Mouse (Mus musculus) hindlimb bud, embryonic 11.5 days (tissue): Measurements from ENCODE around the gene Capza1.

Experiments
- DNase-seq: peaks from one replicate; pipeline ENCODE4 v3.0.0-alpha.2; 2012; ENCODE audit warnings: low read depth, low spot score; ENCODE audit errors: extremely low spot score

Capza1 gene

DNA sequence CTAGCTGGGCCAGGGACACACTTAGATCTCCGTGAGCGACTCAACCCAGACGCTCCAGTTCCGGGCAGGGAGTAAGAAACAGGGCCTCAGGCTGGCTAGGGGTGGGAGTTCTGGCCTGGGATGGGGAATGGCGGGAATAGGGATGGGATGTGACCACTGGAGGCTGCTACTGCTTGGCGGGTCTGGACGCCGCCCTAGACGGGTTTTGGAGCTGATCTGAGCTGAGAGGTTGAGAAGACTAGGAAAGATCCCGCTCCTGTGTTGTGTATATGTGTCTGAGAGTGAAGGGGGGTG, 75.0 kb downstream of the Capza1 start:
- no peak for DNase-seq

DNA sequence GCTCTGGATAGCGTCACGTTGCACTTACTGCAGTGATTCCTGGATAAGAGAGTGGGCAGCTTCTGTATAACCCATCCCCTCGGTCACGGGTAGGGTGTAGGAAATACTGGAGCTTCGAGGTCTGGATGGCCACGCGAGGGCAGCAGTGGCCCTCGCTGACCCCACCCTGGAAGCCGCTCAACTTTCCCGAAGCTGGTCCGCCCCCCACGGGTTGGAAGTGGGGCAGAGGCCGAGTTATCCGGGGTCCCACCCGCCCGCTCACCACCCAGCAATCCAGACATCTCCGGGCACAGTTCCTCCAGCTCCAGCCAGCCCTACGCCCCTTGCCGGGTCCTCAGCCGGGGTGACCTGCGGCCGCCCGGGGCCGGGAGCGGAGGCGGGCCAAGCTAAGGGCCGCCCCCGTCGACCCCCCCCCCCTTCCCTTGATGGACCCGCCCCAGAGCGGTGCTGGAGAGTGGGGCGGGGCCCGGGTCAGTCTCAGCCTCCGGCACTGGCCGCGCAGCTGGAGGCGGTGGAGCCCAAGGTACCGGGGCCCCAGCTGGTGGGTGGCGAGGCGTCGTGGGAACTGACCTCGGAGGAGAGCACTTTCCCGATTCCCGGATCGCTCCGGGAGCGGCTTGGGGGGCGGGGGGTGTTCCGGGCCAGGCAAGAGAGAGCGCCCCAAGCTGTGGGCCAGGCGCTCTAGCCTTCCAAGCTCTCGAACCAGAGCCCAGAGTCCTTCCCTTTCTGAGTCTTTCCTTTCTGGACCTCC, 75.6 kb downstream of the Capza1 start:
- DNase-seq, result no peak

DNA sequence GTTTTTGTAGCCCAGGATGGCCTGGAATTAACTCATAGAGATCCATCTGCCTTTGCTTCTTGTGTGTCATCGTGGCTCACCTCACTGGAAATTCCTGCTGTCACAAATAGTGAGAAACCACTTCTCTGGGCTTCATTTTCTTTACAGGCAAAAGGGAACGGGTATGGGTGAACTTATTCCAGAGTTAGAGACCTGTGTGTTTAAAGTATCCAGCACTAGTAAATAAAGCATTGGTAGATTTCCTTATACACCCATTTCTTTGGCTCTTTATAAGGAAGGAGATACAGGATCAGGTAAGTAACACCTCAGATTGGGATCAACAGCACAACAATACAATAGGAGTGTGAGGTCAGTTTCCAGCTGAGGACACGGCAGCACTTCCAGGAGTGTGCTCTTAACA, 76.2 kb downstream of the Capza1 start, which contains the start of gene Rhoc:
Gene Rhoc (plus strand): TSS at position 301 of the 400 bp plus-strand sequence.
- DNase-seq, result no peak

DNA sequence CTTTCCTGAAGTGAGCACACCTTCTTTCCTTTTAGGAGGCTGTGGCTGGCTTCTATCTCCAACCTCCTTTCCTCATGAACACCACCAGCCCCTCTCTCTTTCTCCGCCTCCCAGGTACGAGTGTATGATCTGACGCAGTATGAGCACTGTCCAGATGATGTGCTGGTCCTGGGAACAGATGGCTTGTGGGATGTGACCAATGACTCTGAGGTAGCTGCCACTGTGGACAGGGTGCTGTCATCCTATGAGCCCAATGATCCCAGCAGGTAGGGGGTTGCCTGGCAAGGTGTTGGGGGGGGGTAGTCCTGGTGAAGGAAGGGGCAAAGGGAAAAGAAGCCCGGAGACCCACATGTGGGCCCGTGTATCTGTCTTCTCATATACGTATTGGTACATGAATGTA, 79.0 kb downstream of the Capza1 start:
- DNase-seq, result no peak

DNA sequence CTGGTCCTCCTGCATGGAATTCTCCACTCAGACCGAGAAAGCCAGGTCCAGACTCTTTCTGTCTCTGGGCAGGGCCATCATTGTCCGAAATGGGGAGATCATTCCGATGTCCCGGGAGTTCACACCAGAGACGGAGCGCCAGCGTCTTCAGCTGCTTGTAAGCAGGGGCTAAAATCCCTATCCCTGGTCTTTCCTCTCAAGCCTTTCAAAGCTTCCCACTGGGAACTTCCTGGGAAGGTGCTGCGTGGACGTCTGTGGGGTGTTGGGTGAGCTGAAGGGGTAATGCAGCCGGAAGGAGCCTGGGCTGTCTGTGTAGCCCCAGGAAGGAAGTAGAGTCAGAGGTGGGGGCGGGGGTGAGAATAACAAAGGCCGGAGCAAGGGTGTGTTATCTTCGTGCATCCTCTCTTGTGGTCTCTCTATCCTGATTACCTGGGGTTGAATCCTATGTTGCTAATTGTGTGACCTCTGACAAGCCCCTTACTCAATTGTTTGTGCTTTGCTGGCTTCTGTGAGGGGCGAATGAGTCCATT, 80.3 kb downstream of the Capza1 start:
- DNase-seq, result no peak

DNA sequence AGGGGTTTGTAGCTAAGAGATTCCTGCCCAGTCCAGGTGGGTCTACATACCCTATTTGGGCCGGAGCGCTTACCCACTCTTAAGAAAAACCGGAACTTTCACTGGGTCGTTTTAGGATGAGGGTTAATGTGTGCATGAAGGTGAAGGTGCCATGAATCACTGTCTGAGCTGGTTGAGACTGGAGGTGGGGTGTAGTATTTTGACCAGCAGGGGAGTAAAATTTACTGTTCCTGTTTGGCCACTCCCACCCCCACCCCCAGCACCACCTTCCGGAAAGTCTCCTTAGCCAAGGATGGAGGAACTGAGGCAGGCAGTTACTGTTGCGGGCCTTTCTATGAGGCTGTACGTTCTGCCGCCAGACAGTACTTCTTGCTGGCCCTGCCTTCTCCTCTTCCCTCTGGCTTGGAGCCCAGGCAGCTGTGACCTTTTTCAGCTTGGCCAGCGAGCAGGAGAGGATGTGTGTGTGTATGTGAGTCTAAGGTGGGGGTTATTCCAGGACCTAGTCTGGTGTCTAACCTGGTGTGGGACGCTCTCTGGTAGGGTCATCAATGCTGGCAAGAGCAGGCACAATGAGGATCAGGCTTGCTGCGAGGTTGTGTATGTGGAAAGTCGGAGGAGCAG, 82.1 kb downstream of the Capza1 start:
- no peak for DNase-seq

DNA sequence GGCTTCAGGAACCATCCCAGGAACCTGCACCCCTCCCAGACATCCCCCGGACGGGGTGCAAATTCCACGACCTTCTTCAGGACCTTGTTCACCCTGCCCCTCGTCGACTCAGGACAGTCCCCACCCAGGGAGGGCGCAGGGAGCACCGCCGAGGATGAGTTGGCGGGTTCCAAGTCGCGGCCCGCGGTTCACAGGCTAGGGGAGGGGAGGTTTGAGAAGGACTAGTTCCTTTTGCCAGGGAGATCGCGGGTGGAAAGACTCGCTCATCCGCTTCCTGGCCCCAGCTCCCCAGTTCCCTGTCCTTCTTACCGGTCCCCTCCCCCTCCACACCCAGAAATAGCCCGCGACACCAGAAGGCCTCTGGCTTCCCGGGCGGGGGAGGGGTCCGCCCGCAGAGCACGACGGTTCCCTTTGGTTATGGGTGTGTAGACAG, 82.8 kb downstream of the Capza1 start, which contains the start of gene Fam19a3:
Gene Fam19a3 (minus strand): TSS at position 370 of the 433 bp plus-strand sequence.
- no peak for DNase-seq

DNA sequence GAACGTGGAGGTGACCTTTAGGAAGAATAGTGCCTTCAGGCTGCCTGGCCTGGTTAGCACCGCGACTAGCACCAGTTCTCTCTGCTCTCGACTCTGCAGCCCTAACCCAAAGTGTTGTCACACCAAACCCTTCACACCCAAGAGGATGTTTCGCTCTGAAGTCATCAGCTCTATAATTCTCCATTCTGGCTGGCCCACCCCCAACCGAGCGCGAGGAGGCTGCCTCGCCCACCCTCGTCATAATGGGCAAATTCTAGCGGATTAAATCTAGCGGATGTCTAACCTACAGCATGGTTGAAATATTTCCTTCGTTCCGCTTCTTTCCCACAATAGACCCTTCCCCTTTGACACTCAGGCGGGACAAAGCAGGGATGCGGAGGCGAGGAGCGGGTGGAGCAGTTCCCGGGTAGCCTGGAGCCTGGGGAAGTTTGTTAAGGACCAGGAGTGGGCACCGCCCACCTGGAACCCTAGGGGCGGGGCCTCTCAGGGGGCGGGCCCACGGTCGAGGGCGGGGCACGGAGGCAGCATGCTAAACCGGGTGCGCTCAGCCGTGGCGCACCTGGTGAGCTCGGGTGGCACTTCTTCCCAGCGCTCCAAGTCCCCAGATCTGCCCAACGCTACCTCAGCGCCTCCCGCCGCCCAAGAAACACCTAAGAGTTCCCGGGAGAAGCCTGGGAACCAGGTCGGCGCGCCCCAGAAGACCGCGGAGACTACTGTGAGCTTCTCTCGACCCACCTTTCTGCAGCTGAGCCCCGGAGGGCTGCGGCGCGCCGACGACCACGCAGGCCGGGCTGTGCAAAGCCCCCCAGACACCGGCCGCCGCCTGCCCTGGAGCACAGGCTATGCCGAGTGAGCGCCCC, 83.5 kb downstream of the Capza1 start, which contains the start of gene Ppm1j:
Gene Ppm1j (plus strand): TSS at position 496 of the 860 bp plus-strand sequence.
- DNase-seq, result no peak

DNA sequence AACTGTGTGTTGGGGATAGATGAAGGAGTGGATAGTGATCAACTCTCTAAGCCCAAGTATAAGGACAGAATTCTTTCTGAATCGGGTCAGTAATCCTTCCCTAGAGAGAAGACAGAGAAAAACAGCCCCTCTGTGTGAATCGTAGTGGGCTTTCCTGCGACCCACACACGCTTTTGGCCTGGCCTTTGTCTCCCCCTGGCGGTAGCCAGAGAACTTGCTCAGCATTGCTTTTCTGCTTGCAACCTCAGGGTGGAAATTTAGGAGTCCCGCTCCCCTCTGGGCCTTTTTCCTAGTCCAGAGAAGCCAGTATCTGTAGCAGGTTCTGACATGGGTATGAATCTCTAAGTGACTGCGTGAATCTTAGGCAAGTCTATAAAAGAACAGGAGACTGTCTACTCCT, 84.4 kb downstream of the Capza1 start:
- peak; percentile 81 for DNase-seq

DNA sequence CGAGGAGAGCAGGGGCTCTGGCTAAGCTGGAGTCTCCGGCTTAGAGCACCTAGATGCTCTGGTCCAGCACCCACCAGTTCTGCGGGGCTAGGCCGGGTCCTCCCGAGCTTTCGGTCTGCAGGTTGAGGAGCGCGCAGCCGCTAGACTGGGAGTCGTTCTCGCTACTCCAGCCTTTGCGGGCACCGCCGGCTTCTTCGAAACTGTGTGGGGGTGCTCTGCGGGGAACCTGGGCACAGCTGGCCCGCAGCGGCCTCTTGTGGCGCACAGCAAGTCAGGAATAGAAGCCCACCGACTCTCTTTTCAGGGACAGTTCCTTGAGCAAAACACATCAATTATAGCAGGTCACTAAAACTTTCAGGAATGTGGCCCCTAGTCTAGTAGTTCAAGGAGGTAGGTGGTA, 87.0 kb downstream of the Capza1 start:
- no peak for DNase-seq

DNA sequence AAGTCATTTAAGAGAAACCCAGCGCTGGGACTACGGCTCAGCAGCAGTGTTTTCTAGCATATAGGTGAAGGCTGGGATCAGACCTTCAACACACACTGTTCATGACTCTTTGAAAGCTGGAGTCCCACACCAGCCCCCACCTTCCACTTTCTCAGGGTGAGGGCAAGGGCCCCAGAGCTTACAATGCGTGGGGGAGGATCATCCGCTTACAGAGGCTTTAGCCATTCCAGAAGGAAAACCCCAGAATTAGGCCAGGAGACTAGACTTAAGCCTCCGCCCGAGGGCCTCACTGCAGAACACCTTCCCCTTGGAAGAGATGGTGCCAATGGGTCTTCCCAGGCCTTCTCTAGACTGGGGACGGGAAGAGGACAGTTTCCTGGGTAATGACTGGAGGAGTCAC, 91.0 kb downstream of the Capza1 start:
- DNase-seq, result no peak
